In genomic region chr19:12517671-12518540, GRCm38 (mm10) we compare ENCODE assay signal across 7 mouse cellular contexts. TPM values are rescaled to one million over a fixed set of nuclear protein-coding genes. Genes with fewer than 3 reads are reported as not detected.
DNase-seq lines count a peak whose midpoint lies in the region; ATAC-seq and TF ChIP-seq lines count a peak whose summit lies in the region.

No protein-coding gene starts in this region.

- 2% methylated on average over 15 of the region's 16 CpGs for WGBS in intestine, embryonic 15.5 days

- peak; percentile 66 for TF ChIP-seq CTCF in cortical plate, adult 2 months (IDR thresholded peaks at IDR 0.05; ENCODE audit: extremely low read depth, insufficient read depth, low read length)

- H3K4me1 ChIP-seq in cortical plate, adult 2 months (ENCODE audit: control insufficient read depth, insufficient read depth, low read length), result no peaks in the 10 kb centered on the region
- no peaks in the 10 kb centered on the region for H3K4me1 ChIP-seq in intestine, embryonic 15.5 days (replicated peaks)

- peak; percentile 89 for ATAC-seq in intestine, embryonic 15.5 days
- ATAC-seq in megakaryocyte-erythroid progenitor cell, adult 5-6 weeks (replicated peaks; ENCODE audit: low FRiP score, low TSS enrichment, poor library complexity, severe bottlenecking), result peak; percentile 78

- peak overlapping the region; percentile 64 for H3K4me2 ChIP-seq in intestine, embryonic 15.5 days (replicated peaks)

- H3K27ac ChIP-seq in cortical plate, adult 2 months (ENCODE audit: insufficient read depth, low read length), result 0 out of 2 replicates have a peak overlapping the region, but pooled peaks have one; percentile 4
- no peak overlapping the region for H3K27ac ChIP-seq in intestine, embryonic 15.5 days

- DNase-seq in adrenal gland, adult (ENCODE audit: inconsistent age in 2 of 2, low spot score in 1 of 2), result peak; percentile 59 to 90
- DNase-seq in gastrocnemius, postnatal 4 days (ENCODE audit: low spot score in 2 of 2), result peak; percentile 23 to 45
- DNase-seq in left cerebral cortex, postnatal 25 days (ENCODE audit: low spot score in 2 of 2), result peak; percentile 72 to 85
- DNase-seq in right cerebral cortex, postnatal 36 days (ENCODE audit: low spot score in 2 of 2), result peak; percentile 42 to 51

- H3K27me3 ChIP-seq in intestine, embryonic 15.5 days (replicated peaks), result no peaks in the 10 kb centered on the region

- no peaks in the 10 kb centered on the region for H3K9me3 ChIP-seq in intestine, embryonic 15.5 days

- H3K9ac ChIP-seq in intestine, embryonic 15.5 days, result peak overlapping the region; percentile 51

- H3K36me3 ChIP-seq in intestine, embryonic 15.5 days, result no peaks in the 10 kb centered on the region

- TF ChIP-seq POLR2A in cortical plate, adult 2 months (IDR thresholded peaks at IDR 0.05; ENCODE audit: extremely low read depth, insufficient read depth, low read length), result no peak

- intact Hi-C loops in left cerebral cortex, postnatal 25 days (cut with DNase I), result loop anchor here (1.0 to 5.0 kb wide), 4 partner anchors 74 to 1299 kb away; partner anchors contain the start of genes Lpxn, Olfr1499 and Zfp91

- peak overlapping the region; percentile 48 for H3K4me3 ChIP-seq in cortical plate, adult 2 months (ENCODE audit: insufficient read depth, low read length)
- peak overlapping the region; percentile 41 for H3K4me3 ChIP-seq in intestine, embryonic 15.5 days (replicated peaks)

RNA-seq across cellular contexts. Expression of gene Dtx4, which starts 16.7 kb away (rescaled TPM):
- 20.8 and 23.2 TPM in 2 replicates for polyA plus RNA-seq in cortical plate, adult 2 months (2012; rRNA removed)
- 10 to 100 TPM; 33.2 to 37.5 TPM for total RNA-seq in gastrocnemius, postnatal 4 days (2021)
- 15.0 and 15.5 TPM in 2 replicates for polyA plus RNA-seq in intestine, embryonic 15.5 days (2015; fragmentation: Nextera tagmentation; extraction: Ambion mirVana)
- total RNA-seq in left cerebral cortex, postnatal 25 days (2021), result 10 to 100 TPM; 32.7 to 37.1 TPM
- total RNA-seq in megakaryocyte-erythroid progenitor cell, adult 5-6 weeks (2014; fragmentation: Nextera tagmentation), result 0.77 TPM in 1 of 2 replicates, not detected in the other
- 0.46 TPM in 1 of 2 replicates, not detected in the other for total RNA-seq in megakaryocyte-erythroid progenitor cell, adult 5-6 weeks (2017)

RNA-seq across cellular contexts. Expression of gene Fam111a, which starts 27.6 kb away (rescaled TPM):
- 1.2 and 1.4 TPM in 2 replicates for polyA plus RNA-seq in cortical plate, adult 2 months (2012; rRNA removed)
- 10 to 100 TPM; 21.3 to 21.5 TPM for total RNA-seq in gastrocnemius, postnatal 4 days (2021)
- 18.4 and 20.0 TPM in 2 replicates for polyA plus RNA-seq in intestine, embryonic 15.5 days (2015; fragmentation: Nextera tagmentation; extraction: Ambion mirVana)
- total RNA-seq in left cerebral cortex, postnatal 25 days (2021), result 1 to 10 TPM; 1.8 to 2.6 TPM
- total RNA-seq in megakaryocyte-erythroid progenitor cell, adult 5-6 weeks (2014; fragmentation: Nextera tagmentation), result 52.2 and 72.8 TPM in 2 replicates
- total RNA-seq in megakaryocyte-erythroid progenitor cell, adult 5-6 weeks (2017), result 118 and 128 TPM in 2 replicates

RNA-seq across cellular contexts. Expression of gene Mpeg1, which starts 57.3 kb away (rescaled TPM):
- 11.9 and 13.0 TPM in 2 replicates for polyA plus RNA-seq in cortical plate, adult 2 months (2012; rRNA removed)
- total RNA-seq in gastrocnemius, postnatal 4 days (2021), result 1 to 10 TPM; 3.7 to 3.9 TPM
- polyA plus RNA-seq in intestine, embryonic 15.5 days (2015; fragmentation: Nextera tagmentation; extraction: Ambion mirVana), result 0.88 and 0.98 TPM in 2 replicates
- 1 to 10 TPM; 7.6 to 8.7 TPM for total RNA-seq in left cerebral cortex, postnatal 25 days (2021)
- 1.4 and 2.4 TPM in 2 replicates for total RNA-seq in megakaryocyte-erythroid progenitor cell, adult 5-6 weeks (2014; fragmentation: Nextera tagmentation)
- 2.6 and 5.4 TPM in 2 replicates for total RNA-seq in megakaryocyte-erythroid progenitor cell, adult 5-6 weeks (2017)

Comparison
In these comparisons a context has a peak if more than half of its experiments do, and no peak if none do; other contexts are left out.
1. RNA of gene Dtx4, which starts 16.7 kb away (total RNA-seq): 33.2 to 37.5 TPM in gastrocnemius, postnatal 4 days and 32.7 to 37.1 TPM in left cerebral cortex, postnatal 25 days; 0.46 to 0.77 TPM in megakaryocyte-erythroid progenitor cell, adult 5-6 weeks; every median in the first group is over 10 times any median in the second.
2. RNA of gene Fam111a, which starts 27.6 kb away (total RNA-seq): 52.2 to 128 TPM in megakaryocyte-erythroid progenitor cell, adult 5-6 weeks and 21.3 to 21.5 TPM in gastrocnemius, postnatal 4 days; 1.8 to 2.6 TPM in left cerebral cortex, postnatal 25 days; every median in the first group is over 4 times any median in the second.
3. Peak in every context shown above with its lines, with median percentiles within 50 percentile points of each other: DNase-seq.